ENCODE assay signal across 22 mouse cellular contexts in the genomic region with DNA sequence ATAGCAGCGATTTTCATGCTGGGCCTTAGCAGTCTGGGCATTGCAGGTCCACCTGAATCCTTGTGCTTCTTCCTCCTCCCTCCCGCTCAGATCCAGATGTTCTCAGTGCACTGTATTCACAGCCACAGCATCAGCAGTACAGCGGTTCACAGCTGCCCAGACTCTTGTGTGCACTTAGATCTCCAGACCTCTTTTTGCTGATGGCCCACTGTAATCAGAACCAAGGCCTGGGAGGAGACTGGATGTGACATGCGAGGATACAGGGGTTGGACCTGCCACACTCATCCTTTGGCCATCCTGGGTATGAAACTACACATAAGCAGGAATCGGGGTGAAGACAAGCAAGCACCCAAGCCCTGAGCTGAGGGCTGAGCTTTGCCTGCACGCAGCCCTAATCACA.
"Had no signal": no experiment of that assay in that cellular context is flagged by ENCODE, and none has a peak within 500 bp of the region (broad histone marks: within the 10 kb centered on the region; RNA-seq: fewer than 3 reads in every experiment).

No protein-coding gene starts in this region.

- H3K4me1 ChIP-seq: neural tube, embryonic 12.5 days; neural tube, embryonic 15.5 days had no signal

- H3K27ac ChIP-seq: limb, embryonic 10.5 days; limb, embryonic 13.5 days; liver, embryonic 12.5 days; liver, embryonic 15.5 days; lung, embryonic 15.5 days; midbrain, embryonic 10.5 days; midbrain, embryonic 13.5 days; neural tube, embryonic 12.5 days; neural tube, embryonic 15.5 days; stomach, postnatal 0 days had no signal

- H3K4me3 ChIP-seq: limb, embryonic 10.5 days; limb, embryonic 13.5 days; liver, embryonic 12.5 days; liver, embryonic 15.5 days; lung, embryonic 15.5 days; midbrain, embryonic 10.5 days; midbrain, embryonic 13.5 days; neural tube, embryonic 12.5 days; neural tube, embryonic 15.5 days had no signal

- DNase-seq: kidney, adult 18-20 months; kidney, adult 9 months; kidney, postnatal 14 days; kidney, postnatal 4 days; liver; lung, adult 18-20 months; lung, postnatal 10 days; lung, postnatal 36 days; right cerebral cortex, postnatal 25 days; thymus, adult 2 months; thymus, postnatal 14 days; thymus, postnatal 4 days had no signal

- H3K36me3 ChIP-seq: limb, embryonic 10.5 days; liver, embryonic 12.5 days; liver, embryonic 15.5 days; lung, embryonic 15.5 days; midbrain, embryonic 10.5 days; midbrain, embryonic 13.5 days; neural tube, embryonic 12.5 days; neural tube, embryonic 15.5 days had no signal

- H3K27me3 ChIP-seq: limb, embryonic 13.5 days; liver, embryonic 12.5 days; liver, embryonic 15.5 days; lung, embryonic 15.5 days; midbrain, embryonic 13.5 days; neural tube, embryonic 12.5 days; neural tube, embryonic 15.5 days had no signal
